Mouse (Mus musculus): Measurements from ENCODE around the gene Spdef.

Gene Spdef

DNA sequence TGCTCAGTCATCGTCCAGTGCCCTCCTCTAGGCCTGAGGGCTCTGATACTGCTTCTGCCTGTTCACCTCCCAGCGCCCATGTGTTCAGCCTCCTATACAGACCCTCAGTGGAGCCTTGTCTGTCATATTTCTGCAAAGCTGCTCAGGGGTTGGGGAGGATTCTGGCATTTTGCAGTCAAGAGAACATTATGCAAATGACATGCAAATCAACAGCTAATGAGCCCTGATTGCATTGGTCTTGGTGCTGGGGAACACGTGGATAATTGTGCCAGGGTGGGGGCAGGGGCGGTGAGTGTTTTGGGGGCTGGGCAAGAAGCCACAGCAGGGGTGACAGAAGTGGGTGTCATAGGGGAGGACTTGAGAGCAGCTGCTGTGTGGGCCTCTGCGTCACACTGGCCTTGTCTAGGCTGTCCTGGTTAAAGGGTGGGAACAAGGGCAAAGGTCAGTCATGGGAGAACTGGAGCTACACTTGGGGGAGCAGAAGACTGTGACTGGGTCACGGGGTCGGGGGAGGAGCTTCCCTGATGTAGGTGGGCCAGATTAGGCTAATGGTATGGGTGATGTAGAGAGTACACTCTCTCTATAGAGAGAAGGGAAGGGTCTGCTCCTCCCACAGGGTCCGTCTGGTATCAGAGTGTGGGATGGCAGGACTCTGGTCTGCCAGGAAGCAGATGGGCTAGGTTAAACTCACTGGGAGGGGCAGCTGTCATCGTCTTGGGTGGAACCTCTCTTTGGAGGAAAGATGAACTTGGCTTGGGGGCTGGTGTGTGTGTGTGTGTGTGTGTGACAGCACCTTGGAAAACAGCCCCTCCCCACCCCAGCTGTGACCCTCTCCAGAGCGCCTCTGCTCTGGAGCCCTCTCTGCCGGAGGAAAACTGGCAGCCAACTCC, 49.6 kb downstream of the Spdef start:
- in situ Hi-C loops (cut with MboI, MseI), result no loop called here

DNA sequence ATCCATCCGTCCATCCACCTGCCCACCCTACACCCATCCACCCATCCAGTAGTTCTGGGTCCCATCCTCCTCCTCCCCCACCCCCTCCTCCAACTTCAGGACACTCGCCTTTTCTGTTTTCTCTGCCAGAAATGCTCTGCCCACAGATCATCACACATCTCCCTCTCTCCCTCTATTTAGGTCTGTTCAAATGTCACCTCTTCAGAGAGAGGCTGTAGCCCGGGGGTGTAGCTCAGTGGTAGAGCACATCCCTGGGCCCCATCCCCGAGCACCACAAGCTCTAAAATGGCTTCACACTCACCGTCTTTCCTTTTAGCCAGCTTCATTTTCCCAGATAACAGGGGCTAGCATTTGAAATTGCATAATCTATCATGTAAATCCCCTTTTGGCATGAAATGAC, 51.0 kb downstream of the Spdef start:
- in situ Hi-C loops (cut with MboI, MseI), result no loop called here

GRCm38 (mm10) chr17:27676270-27676669, 52.5 kb downstream of the Spdef start:
- in situ Hi-C loops (cut with MboI, MseI), result no loop called here

- in situ Hi-C loops (cut with MboI, MseI), result no loop called here
Measured at GRCm38 (mm10) chr17:27675453-27675852, 53.3 kb downstream of the Spdef start.

- in situ Hi-C loops (cut with MboI, MseI), result no loop called here
Measured at GRCm38 (mm10) chr17:27673945-27674344, 54.8 kb downstream of the Spdef start.

- in situ Hi-C loops (cut with MboI, MseI), result no loop called here
Measured at GRCm38 (mm10) chr17:27671720-27672119, 57.0 kb downstream of the Spdef start.

Measured in regulatory T cell (primary cell).